Mouse (Mus musculus): Measurements from ENCODE around the gene Arrdc3.
"Not testable (repeated sequence)": the region's sequence is repeated elsewhere in the genome, so short reads cannot be mapped to it uniquely, and the experiment has no call there.

Gene Arrdc3

DNA sequence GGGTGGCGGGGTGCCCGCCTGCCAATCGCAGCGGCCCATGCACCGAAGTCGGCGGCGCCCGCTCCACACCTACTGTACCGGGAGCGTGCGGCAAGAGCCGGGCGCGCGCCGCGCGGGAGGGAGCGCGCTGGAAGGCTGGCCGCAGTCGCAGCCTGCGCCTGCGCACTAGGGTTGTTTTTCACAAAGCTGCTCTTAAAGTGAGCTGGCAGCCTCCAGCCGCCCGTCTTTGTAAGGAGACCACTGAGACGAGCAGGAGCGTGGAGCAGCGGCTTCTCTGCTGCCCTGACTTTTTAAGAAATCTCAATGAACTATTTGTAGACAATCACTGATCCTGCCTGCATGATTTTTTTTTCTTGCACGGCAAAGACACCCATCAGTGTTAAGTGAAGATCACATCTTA lies at the start of gene Arrdc3:
Gene Arrdc3, plus strand, starts transcription at position 195 of the 400 bp plus-strand sequence.
- peak; percentile 92 for DNase-seq (ENCODE audit: low read depth, low spot score)

DNA sequence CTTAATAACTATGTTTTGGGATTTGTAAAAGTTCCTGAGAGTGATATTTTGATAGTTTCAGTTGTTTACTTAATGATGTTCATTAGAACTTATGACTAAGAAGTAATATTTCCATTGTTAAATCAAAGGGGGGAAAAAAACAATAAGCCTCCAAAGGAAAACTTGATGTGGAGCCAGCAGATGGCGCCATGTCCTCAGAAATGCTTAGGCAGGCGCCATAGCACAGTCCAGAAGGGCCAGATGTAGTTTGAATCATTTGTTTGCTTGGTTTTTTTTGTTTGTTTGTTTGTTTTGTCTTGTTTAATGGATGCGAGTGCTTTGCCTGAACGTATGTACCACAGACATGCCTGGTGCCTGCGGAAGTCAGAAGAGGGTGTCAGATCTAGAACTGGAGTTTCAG lies 21.0 kb upstream of the Arrdc3 start:
- DNase-seq (ENCODE audit: low read depth, low spot score), result no peak

DNA sequence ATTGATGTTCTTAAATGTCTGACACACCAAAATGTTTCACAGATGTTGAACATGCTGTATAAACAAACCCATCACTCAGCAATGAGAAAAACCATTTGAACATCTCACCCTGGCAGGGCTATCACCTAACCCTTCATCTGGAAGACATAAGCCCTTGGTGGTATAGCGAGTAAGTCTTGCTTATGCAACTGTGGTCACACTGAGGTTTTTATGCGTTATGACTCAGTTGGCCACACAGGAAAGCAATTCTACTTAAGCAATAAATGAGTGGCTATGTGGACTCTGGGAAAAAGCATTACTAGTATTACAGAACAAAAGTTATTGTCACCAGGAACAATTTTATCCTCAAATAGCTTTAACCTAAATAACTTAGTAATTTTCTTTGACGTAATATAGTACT lies 19.0 kb upstream of the Arrdc3 start:
- DNase-seq (ENCODE audit: low read depth, low spot score), result no peak

DNA sequence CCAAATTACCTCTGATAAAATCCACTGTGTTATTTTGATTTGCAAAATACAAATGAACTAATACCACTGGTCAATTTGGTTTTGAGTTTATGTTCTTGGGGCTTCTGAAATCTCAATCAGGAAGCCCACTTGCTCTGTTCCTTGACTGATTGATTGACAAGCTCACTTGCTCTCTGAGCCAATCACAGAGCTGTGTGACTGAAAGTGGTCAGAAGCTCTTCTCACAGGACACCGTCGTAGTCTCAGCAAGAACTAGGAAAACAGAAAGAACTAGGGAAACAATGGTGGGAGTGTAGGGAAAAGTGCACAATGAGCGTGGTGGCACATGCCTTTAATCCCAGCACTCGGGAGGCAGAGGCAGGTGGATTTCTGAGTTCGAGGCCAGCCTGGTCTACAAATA lies 8.1 kb upstream of the Arrdc3 start:
- no peak for DNase-seq (ENCODE audit: low read depth, low spot score)

DNA sequence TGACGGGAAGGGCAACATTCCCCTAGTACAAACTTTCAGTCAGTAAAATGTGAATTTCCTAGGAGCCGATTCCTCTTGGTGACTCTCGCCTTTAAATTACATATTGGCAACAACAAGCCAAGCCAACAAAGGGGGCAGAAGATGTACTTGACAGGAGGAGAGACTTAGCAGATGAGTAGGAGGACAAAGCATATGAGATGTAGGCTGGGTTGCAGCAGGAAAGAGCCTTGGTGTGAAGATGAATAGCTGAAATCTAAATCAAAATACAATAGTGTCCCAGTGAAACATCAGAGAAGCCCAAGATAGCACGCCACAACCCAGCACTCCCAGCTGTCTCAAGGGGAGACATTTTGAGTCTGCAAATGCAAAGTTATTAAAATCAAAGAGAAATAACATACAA lies 2.4 kb upstream of the Arrdc3 start:
- no peak for DNase-seq (ENCODE audit: low read depth, low spot score)

DNA sequence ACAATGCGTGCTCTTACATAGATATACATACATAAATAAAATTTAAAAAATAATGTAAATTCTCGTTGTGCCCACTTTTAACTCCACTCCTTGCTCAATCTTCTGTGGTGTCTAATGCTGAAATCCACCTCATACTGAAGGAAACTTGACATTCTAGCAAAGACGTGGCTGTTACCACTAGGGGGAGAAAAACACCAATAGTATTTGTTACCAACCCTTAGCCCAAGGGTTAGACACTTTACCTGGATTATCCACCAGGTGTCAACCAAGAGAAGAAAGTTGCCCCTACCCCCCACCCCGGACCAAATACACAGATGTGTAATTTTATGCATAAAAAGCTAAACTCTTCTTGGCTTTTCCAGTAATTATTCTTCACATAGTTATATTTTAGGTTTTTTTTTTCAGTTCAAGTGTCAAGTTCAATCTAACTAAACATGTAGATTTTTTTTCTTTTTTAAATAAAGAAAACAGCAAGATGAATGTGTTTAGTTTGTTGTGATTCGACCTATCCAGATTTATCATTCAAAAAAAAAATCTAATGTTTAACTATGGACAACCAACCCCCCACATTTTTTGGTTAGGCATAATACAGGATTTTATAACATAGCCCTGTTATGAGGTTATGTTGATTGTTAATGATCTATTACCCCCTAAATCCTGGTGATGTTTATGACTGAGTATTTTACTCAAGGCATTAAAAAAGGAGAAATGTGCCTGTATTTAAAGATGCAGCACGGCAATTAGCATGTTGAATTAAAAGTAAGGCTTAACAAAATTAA lies 1.3 kb upstream of the Arrdc3 start:
- DNase-seq (ENCODE audit: low read depth, low spot score), result no peak

DNA sequence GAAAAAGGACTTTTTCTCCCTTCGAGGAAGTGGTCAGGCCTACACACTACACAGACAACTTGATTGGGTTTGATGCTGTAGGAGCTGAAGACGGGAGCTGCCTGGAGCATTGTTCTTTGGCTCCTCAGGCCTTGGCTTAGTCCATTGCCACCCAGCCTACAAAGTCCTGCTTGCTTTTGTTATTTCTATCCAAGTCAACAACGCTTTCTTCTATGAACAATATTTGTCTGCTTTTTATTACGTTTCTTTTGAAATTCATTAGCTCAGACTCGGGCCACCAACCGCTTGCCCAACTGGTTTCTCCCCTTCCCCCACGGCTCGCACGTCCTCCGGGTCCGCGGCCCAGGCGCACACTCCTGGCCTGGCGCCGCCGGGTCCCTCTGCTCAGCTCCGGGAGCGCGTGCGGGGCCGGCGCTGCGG lies 458 bp upstream of the Arrdc3 start:
- DNase-seq (ENCODE audit: low read depth, low spot score), result no peak

DNA sequence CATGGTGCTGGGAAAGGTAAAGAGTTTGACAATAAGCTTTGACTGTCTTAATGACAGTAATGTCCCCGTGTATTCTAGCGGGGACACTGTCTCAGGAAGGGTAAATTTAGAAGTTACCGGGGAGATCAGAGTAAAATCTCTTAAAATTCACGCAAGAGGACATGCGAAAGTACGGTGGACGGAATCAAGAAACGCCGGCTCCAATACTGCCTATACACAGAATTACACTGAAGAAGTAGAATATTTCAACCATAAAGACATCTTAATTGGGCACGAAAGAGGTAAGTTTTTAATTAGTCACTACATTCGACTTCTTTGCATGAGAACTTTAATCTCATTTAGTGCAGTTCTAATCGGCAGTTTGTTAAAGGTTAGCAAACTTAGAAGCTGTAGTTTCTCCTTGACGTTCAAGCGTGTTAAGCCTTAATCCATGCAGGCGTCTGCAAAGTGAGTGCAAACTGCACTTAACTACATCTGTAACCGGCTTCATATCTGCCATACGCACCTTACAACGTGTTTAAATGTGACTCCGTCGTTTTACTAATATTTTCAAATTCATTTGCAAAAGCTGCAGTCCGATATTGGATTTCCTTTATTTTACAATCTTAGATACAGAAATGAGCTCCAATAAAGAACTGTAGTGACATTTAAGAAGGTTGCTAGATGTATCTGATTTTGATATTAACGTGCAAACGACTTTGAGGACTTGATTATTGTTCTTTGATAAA lies 629 bp downstream of the Arrdc3 start:
- no peak for DNase-seq (ENCODE audit: low read depth, low spot score)

DNA sequence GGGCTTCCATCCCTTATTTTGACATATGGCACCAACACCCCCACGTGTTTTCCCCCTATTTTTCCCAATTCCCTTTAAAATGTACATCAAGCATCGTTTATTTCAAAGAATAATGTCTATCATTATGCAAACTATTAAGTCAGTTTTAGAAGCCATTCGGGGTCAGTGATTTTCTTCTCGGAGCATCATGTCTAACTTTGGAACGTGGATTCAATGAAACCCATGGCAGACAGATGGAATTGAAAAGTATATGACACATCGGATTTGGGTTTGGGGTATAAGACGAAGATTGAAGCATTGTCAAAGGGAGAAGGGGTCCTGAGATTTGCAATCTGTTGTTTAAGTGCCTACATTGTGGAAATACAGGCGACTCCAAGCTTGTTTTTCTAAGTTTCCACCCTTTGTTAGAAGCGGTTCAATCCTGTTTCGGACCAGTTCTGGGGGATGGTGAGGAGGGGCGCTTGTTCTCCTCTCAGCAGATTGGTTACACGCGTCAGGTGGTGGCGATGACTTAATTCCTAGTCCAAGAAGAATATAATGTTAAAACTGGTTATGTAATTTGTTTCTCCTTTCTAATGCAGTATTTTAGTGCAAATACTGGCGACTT lies 1.3 kb downstream of the Arrdc3 start:
- peak; percentile 92 for DNase-seq (ENCODE audit: low read depth, low spot score)

DNA sequence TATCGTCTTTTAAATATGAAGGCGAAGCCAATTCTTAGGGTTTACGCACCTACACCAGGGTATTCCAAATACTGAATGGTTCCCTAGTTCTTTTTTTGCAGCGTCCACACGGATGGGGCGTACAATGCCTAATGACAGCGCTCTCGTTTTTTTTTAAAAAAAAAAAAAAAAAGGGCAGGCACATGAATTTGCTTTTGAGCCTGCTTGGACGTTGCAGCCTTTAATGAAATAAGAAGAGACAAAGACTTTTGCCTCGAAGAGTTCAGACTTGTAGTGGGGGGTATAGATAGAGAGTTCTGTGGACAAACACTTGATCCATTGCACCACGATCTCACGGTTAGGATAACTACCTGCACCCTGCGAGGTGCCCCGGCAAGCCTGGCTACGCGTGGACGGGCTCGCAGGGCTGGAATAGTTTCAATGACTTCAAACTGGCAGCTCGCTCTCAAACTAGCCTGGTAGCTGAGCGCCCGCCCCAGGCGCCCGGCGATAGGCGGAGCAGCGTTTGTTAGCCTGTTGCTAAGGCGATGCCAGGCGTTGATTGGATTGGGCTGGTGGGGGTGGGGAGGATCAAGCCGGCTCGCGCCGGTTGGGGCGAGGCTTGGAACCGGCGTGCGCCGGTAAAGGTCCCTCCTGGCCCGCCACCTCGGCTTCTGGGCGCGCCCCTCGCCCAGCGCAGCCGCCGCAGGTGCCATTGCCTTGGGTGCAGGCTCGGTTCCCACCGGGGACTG lies 2.1 kb downstream of the Arrdc3 start:
- DNase-seq (ENCODE audit: low read depth, low spot score), result peak; percentile 92

DNA sequence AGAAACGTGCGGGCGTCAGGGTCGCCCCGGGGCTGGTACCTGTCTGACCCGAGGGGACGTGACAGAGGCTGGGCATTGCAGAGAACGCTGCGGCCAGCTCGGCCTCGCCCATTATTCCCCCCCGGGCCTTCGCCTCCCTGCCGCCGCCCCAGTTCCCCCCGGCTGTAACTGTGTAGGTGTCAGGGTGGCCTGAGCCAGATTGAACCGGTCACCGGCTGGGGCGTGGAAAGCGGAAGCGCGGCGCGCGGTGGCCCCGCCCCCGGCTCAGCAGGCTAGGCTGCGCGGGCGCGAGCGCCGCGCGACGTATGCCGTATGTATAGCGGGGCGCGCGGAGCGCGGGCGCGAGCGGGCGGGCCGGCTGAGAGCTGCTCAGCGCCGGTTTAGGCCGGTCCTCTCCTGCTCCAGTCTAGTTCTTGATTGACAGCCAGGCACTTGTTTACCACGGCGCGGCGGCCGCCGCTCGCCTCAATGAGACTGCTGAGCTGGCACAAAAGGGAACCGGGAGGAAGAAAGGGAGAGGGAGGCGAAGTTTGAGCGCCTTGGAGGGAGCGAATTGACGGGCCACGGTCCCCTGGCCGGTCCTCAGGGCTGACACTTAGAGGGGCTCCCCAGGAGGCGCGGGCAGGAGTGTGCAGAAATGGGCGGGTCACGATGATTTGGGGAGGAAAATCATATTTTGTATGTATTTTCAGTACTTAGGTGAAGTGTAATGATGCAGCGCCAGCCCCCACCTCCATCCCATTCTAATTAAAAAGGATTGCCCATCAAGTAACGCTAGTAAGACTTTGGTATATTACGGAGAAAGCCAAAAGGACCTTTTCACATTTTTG lies 2.9 kb downstream of the Arrdc3 start:
- peak; percentile 91 for DNase-seq (ENCODE audit: low read depth, low spot score)

DNA sequence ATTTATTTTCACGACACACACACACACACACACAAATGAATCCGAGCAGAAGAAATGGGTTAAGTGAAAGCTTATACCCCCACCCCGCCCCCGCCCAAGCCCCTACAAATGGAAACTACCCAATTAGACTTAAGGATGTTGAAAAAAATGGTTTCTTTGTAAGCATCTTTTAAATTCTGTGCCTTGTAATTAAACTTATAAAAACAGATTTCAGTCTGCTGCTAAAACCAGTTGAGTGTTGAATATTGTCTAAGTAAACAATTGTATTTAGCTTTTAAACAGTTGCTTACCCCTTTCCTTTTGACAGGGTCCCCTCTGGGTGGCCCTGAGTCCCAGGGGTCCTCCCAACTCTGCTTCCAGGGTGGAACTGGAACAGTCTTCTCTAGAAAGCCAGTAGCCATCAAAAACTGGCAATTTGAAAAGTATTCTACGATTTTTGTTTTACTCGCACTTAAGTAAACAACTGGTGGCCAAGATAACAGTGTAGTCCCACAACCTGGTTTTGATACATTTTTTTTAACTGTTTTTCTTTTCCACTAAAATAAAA lies 3.6 kb downstream of the Arrdc3 start:
- DNase-seq (ENCODE audit: low read depth, low spot score), result no peak

DNA sequence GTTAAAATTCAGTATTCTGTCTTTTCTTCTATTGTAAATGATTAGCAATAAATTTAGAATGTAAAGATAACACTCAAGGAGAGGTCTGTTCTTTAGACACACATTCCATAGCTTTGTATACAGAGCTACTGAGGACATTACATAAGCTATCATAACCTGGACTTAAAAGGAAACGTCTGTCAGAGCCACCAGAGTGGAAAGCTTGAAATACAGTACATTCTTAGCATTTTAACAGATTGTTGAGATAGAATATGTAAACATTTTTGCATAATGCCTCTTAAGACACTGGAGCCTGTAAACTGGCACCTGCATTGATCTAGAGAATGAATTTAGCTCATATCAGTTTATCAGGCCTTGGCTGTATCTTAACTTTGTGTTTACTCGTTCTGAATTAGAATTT lies 4.7 kb downstream of the Arrdc3 start:
- DNase-seq (ENCODE audit: low read depth, low spot score), result no peak

DNA sequence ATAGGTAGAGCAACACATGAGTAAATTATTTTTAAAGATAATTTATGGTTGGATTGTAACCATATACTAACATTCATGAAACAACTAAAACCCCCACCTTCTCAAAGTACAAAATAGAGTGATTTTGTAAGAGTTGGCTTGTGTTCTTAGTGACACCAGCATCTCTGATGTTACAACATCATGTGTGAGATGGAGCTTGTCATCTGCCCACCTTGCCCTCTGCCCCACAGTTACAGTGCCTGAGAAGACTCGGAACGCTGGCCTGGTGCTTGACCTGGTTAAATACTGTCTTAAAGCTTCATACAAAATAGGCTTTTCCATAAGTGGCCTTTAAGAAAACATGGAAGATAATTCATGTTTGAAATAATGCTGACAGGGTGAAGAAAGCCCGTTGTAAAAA lies 11.7 kb downstream of the Arrdc3 start:
- DNase-seq (ENCODE audit: low read depth, low spot score), result not testable (repeated sequence)

DNA sequence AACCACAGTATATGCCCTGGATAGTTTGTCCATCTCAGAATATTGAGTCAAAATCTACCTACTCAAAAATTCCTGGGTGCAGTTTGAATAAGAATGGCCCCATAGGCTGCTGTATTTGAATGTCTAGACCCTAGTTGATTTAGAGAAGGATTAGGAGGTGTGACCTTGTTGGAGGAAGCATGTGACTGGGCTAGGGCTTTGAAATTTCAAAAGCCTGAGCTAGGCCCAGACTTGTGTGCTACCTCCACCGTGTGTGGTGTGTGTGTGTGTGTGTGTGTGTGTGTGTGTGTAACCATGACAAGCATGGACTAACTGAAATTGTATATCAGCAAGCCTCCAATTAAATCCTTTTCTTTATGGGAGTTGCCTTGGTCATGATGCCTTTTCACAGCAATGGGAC lies 14.2 kb downstream of the Arrdc3 start:
- no peak for DNase-seq (ENCODE audit: low read depth, low spot score)

DNA sequence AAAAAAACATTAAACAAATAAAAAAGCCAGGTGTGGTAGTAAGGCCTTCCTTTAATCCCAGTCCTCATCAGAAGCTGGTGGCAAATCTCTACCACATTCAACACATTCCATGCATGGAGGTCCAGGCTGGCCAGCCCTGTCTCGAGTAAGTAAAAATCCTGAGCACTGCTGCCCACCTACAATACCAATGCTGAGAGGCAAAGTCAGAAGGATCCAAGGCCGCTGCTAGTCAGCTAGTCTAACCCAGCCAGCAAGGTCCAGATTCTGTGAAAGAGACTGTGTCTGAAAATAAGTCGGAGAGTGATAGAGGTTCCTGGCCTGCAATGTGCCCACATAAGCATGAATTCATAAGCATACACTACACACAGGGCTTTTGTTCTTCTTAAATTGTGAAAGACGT lies 14.9 kb downstream of the Arrdc3 start:
- DNase-seq (ENCODE audit: low read depth, low spot score), result no peak

DNA sequence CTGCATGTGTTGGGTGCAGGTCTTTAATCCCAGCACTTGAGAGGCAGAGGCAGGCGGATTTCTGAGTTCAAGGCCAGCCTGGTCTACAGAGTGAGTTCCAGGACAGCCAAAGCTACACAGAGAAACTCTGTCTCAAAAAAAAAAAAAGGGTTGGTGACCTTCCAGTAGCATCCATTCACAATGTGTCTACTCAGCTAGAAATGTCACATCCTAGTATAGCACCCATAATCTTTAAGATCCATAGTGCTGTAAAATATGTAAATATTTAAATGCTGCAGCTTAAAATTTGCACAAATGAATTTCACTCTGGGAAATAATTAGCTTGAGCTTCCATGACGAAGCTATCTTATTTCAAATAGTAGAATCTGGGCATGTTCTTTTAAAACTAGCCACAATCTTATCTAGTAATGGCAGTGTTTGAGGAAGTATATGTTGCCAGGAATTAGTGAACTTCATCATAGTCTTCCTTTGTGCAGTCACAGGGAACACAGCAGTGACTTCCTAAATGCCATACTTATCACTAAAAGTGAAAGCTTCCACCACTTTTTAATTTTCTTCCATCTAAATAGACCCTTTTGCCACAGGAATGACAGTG lies 16.3 kb downstream of the Arrdc3 start:
- no peak for DNase-seq (ENCODE audit: low read depth, low spot score)

DNA sequence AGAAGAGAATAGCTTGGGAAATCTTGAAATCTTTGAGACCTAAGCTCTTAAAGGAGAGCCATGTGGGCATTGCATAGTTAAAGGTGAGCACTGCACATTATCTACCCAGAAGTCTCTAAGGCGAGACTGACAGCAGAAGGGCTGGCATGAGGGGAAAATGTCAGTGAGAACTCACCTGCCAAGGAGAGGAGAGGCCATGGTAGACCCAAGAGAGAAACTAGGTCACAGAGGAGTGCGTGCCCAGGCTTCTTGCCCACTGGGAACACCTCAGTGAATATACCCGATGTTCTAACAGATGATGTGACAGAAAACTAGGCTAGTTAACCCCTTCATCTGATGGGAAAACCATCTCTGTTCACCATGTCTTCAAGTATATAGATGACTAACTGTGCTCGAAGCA lies 18.2 kb downstream of the Arrdc3 start:
- no peak for DNase-seq (ENCODE audit: low read depth, low spot score)

DNA sequence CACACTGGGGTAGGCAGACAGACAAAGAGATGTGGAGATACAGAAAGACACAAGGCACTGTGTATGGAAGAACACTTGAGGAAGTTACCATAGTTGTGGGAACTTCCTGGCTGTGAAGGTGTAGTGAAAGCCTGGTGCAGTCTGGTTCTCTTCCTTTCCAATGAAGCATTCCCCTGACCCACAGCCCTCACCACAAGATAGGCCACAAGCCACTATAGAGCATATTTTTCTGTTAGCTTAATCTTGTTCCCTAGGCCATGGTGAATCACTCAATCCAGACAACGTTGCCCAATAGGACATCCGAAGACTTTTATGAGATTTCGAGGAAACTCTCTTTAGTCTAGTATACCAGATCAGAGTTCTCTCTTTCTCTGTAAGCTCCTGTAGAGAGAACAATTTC lies 19.6 kb downstream of the Arrdc3 start:
- DNase-seq (ENCODE audit: low read depth, low spot score), result no peak

DNA sequence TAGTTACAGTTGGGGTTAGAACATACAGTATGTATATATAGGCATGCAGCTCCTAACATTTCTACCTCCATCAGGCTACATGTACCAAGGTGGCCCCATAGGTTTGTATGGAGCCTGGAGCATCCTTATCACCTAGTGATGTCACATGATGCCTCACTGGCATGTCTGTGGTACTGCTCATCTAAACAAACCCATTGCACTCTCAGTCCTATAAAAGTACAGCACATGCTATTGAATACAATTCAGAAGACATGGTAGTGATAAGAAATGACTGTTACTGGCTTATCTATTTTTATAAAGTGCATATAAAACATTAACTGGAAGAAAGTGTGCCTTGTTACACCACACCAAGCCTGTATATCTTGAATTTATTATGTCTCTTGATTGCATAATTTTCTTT lies 30.2 kb downstream of the Arrdc3 start:
- no peak for DNase-seq (ENCODE audit: low read depth, low spot score)

DNA sequence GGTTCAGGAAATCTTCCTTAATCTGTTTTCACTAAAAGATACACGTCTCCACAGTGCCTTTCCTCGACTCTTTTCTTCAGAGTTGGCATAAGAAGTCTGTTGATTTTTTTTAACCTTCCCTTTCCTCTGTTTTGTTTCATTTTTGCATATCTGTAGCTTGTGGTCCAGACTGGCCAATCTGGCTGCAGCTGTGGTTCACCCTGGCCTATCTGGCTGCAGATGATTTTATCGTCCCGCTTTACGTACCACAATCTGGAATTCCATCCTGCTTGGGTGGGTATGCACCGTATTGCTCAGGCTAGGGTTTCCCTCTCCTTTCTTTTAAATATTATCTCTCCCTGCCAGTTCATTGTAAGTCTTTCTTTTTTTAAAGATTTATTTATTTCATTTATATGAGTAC lies 37.8 kb downstream of the Arrdc3 start:
- DNase-seq (ENCODE audit: low read depth, low spot score), result no peak

Data from brain, embryonic 18.5 days (tissue).